Mouse (Mus musculus): ENCODE results near the gene Sgf29. TPM values are rescaled to one million over a fixed set of nuclear protein-coding genes. Genes with fewer than 3 reads are reported as not detected.

The Sgf29 gene
- 35.5 and 43.7 TPM in 2 replicates for polyA plus RNA-seq (2012; rRNA removed)

DNA sequence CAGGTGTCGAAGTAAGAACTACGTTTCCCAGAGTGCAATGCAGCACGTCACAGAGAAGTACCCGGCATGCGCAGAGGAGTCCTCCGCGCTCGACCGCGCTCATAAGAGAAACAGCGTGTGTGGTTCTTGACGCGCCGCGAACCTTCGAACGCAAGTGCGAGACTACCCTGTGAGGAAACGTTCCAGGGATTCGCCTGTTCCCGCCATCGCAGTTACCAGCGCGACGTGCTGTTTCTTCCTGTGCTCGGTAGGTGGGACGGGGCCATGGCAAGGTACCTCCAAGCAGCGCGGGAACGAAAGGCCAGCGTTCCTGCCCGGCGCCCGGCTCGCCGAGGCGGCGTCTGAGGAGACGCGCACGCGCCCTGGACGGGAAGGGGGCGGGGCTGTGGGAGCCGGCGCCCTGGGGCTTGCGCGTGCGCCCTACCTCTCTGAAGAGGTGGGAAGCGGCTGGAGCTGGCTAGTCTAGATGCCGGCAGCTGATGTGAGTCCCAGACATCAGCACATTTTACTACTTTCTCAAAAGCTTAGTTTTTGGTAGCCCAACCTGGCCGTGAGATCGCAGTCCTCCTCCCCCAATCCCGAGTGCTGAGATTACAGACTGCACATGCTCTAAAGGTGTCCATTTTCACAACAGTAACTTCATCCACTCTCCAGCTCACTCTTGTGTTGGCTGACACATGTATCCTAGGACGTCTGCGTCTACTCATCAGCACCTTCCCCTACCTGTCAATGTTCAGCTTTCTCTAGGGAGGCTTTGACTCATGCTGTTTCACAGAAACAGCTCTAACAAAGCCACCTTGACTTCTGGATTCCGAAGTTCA is at the start of gene Sgf29:
Gene Sgf29 (plus strand): TSS at position 79 of the 821 bp plus-strand sequence.

DNA sequence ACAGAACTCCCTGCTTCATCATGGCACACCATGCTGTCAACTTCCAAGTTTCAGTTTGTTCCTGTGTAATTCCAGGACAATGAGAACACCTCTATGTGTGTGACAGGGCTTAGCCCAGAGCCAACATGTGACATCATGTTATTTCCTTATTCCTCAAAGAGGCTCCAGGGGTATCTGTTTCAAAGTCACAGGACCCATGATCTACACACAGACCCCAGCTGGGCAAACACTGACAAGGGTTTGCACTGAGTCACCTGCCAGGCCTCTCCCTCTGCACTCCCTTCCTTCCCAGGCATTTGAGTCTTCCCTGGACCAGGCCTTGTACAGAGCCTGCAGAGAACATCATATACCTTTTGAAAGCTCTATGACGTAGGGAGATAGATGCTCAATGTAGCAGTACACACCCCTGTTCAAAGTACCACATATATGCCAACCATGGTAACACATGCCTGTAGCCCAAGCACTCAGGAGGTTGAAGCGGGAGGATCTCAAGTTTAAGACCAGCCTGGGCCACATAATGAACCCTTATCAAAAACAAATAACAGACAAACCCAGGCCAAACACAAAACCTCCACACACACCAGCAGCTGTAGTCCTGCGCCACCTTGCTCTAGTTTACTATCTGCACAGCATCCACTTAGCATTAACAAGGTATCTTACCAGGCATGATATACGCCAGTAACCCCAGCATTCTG is 18.1 kb upstream of the Sgf29 start, which contains the start of gene Nupr1:
Gene Nupr1 (minus strand): TSS at position 38 of the 695 bp plus-strand sequence.

GRCm38 (mm10) chr7:126676207-126676606 is 27.1 kb downstream of the Sgf29 start, which contains the start of gene Sult1a1:
Gene Sult1a1, minus strand, starts transcription at chr7:126676432.

DNA sequence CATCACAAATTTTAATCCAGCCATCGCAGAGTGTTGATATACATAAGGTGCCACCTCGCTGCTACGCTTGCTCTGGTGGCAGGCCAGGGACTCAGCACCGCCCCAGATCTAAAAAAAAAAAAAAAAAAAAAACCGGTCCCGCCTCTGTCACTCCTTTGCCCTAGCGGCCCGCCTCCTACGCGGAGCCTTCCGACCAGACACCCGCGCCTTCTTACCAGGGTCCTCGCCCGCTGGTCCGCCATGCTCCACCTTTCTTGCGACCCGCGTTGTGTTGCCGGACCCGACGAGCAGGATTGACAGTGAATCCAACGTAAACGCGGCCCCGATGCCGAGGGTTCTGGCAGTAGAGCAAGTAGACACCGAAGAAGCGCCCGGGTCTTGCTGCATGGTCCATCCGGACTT is 46.1 kb downstream of the Sgf29 start, which contains the start of gene Bola2:
Gene Bola2 (plus strand): TSS at position 192 of the 402 bp plus-strand sequence.

DNA sequence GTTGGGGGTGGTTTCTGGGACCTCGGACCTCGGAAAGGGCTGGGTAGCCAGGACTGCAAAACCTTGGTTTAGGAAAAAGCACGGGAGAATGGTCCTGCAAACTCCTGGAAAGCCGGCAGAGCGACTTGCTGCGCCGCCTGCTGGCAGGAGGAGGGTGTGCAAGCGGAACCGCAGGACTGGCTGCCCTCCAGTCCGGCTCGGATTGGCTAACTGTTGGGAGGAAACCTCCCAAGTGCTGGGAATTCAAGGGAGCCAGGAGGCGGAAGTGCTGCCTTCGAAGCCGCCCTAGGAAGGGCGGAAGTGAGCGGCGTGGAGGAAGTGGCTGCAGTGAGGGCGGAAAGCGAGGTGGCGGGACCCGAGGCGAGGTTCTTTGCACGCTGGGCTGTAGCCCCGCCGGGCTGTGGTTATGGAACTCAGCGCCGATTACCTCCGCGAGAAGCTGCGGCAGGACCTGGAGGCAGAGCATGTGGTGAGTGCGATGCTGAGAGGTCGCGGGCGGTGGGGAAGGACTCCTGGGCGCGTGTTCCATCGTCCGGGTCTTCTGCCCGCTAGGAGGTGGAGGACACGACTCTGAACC is 46.6 kb downstream of the Sgf29 start, which contains the start of gene Slx1b:
Gene Slx1b (minus strand): TSS at position 154 of the 577 bp plus-strand sequence.

GRCm38 (mm10) chr7:126707442-126708174 is 58.5 kb downstream of the Sgf29 start, which contains the start of gene Coro1a:
Gene Coro1a, minus strand, starts transcription at chr7:126707787.

Other genes starting within 250 kb of the Sgf29 start
- gene Cd19, start 234.4 kb upstream of the Sgf29 start, polyA plus RNA-seq (2012; rRNA removed): 0.05 and 0.10 TPM in 2 replicates
- gene Rabep2, start 220.6 kb upstream of the Sgf29 start, polyA plus RNA-seq (2012; rRNA removed): 13.3 and 15.6 TPM in 2 replicates
- gene Atp2a1, start 186.2 kb upstream of the Sgf29 start, polyA plus RNA-seq (2012; rRNA removed): 49.4 and 66.2 TPM in 2 replicates
- 28.7 and 30.8 TPM in 2 replicates for gene Sh2b1, start 173.9 kb upstream of the Sgf29 start, polyA plus RNA-seq (2012; rRNA removed)
- gene Tufm, start 161.9 kb upstream of the Sgf29 start, polyA plus RNA-seq (2012; rRNA removed): 70.6 and 75.3 TPM in 2 replicates
- 134 and 161 TPM in 2 replicates for gene Atxn2l, start 145.9 kb upstream of the Sgf29 start, polyA plus RNA-seq (2012; rRNA removed)
- 57.5 and 61.4 TPM in 2 replicates for gene Eif3c, start 82.9 kb upstream of the Sgf29 start, polyA plus RNA-seq (2012; rRNA removed)
- 1.5 and 3.4 TPM in 2 replicates for gene Apobr, start 64.4 kb upstream of the Sgf29 start, polyA plus RNA-seq (2012; rRNA removed)
- gene Cln3, start 63.5 kb upstream of the Sgf29 start, polyA plus RNA-seq (2012; rRNA removed): 36.6 and 38.8 TPM in 2 replicates
- 0.12 TPM in 1 of 2 replicates, not detected in the other for gene Il27, start 54.4 kb upstream of the Sgf29 start, polyA plus RNA-seq (2012; rRNA removed)
- 21.6 and 37.2 TPM in 2 replicates for gene Nupr1, start 18.4 kb upstream of the Sgf29 start, polyA plus RNA-seq (2012; rRNA removed)
- 3.5 and 5.1 TPM in 2 replicates for gene Sult1a1, start 27.1 kb downstream of the Sgf29 start, polyA plus RNA-seq (2012; rRNA removed)
- 26.1 and 37.1 TPM in 2 replicates for gene Bola2, start 46.1 kb downstream of the Sgf29 start, polyA plus RNA-seq (2012; rRNA removed)
- 8.4 and 8.8 TPM in 2 replicates for gene Slx1b, start 46.5 kb downstream of the Sgf29 start, polyA plus RNA-seq (2012; rRNA removed)
- gene Coro1a, start 58.5 kb downstream of the Sgf29 start, polyA plus RNA-seq (2012; rRNA removed): 21.9 and 41.2 TPM in 2 replicates
- gene Mapk3, start 110.3 kb downstream of the Sgf29 start, polyA plus RNA-seq (2012; rRNA removed): 242 and 263 TPM in 2 replicates
- 12.6 and 14.1 TPM in 2 replicates for gene Gdpd3, start 117.0 kb downstream of the Sgf29 start, polyA plus RNA-seq (2012; rRNA removed)
- gene Ypel3, start 127.6 kb downstream of the Sgf29 start, polyA plus RNA-seq (2012; rRNA removed): 169 and 334 TPM in 2 replicates
- gene Tbx6, start 132.2 kb downstream of the Sgf29 start, polyA plus RNA-seq (2012; rRNA removed): 2.0 and 2.5 TPM in 2 replicates
- 74.8 and 85.0 TPM in 2 replicates for gene Ppp4c, start 143.2 kb downstream of the Sgf29 start, polyA plus RNA-seq (2012; rRNA removed)
- gene Fam57b, start 148.4 kb downstream of the Sgf29 start, polyA plus RNA-seq (2012; rRNA removed): 3.8 and 6.7 TPM in 2 replicates
- gene 4930451I11Rik, start 182.3 kb downstream of the Sgf29 start, polyA plus RNA-seq (2012; rRNA removed): not detected in 2 replicates
- 0.08 TPM in 1 of 2 replicates, not detected in the other for gene Doc2a, start 198.1 kb downstream of the Sgf29 start, polyA plus RNA-seq (2012; rRNA removed)
- gene Hirip3, start 212.7 kb downstream of the Sgf29 start, polyA plus RNA-seq (2012; rRNA removed): 2.2 and 2.3 TPM in 2 replicates
- 26.9 and 34.5 TPM in 2 replicates for gene Ino80e, start 213.1 kb downstream of the Sgf29 start, polyA plus RNA-seq (2012; rRNA removed)
- gene Taok2, start 235.4 kb downstream of the Sgf29 start, polyA plus RNA-seq (2012; rRNA removed): 47.4 and 49.6 TPM in 2 replicates

Data from stomach, adult 2 months (tissue).